Mouse (Mus musculus): ENCODE measurements around the gene Sf3b2.
A peak's percentile ranks its signal among the peaks of the same experiment; 100 is the strongest.

Sf3b2 gene

GRCm38 (mm10) chr19:5294972-5295735 lies at the start of gene Sf3b2:
Gene Sf3b2 (minus strand): TSS chr19:5295455.
- DNase-seq = peak; percentile 97

GRCm38 (mm10) chr19:5341360-5341759 lies 46.1 kb upstream of the Sf3b2 start:
- no peak for DNase-seq

- peak; percentile 74 for DNase-seq
Observed at GRCm38 (mm10) chr19:5337975-5338374, 42.7 kb upstream of the Sf3b2 start.

GRCm38 (mm10) chr19:5335441-5335840 lies 40.2 kb upstream of the Sf3b2 start, which contains the start of gene Catsper1:
Gene Catsper1 (plus strand): TSS chr19:5335741.
- DNase-seq = no peak

- DNase-seq = no peak
Observed at GRCm38 (mm10) chr19:5334741-5335140, 39.5 kb upstream of the Sf3b2 start.

GRCm38 (mm10) chr19:5327970-5328369 lies 32.7 kb upstream of the Sf3b2 start:
- no peak for DNase-seq

- DNase-seq = no peak
Observed at GRCm38 (mm10) chr19:5323801-5324200, 28.5 kb upstream of the Sf3b2 start.

- no peak for DNase-seq
Observed at GRCm38 (mm10) chr19:5313189-5313588, 17.9 kb upstream of the Sf3b2 start.

- no peak for DNase-seq
Observed at GRCm38 (mm10) chr19:5309025-5309424, 13.8 kb upstream of the Sf3b2 start.

GRCm38 (mm10) chr19:5306968-5307734 lies 11.9 kb upstream of the Sf3b2 start:
- DNase-seq = peak; percentile 30

- DNase-seq = no peak
Observed at GRCm38 (mm10) chr19:5306279-5306678, 11.0 kb upstream of the Sf3b2 start.

GRCm38 (mm10) chr19:5302455-5302854 lies 7.2 kb upstream of the Sf3b2 start:
- peak; percentile 64 for DNase-seq

- DNase-seq = no peak
Observed at GRCm38 (mm10) chr19:5300588-5300987, 5.3 kb upstream of the Sf3b2 start.

- peak; percentile 69 for DNase-seq
Observed at GRCm38 (mm10) chr19:5297903-5298800, 2.9 kb upstream of the Sf3b2 start, which contains the start of gene Gal3st3. Gene Gal3st3 (plus strand): TSS chr19:5298331.

- no peak for DNase-seq
Observed at GRCm38 (mm10) chr19:5296630-5297029, 1.4 kb upstream of the Sf3b2 start.

GRCm38 (mm10) chr19:5295736-5296075 lies 451 bp upstream of the Sf3b2 start:
- no peak for DNase-seq

GRCm38 (mm10) chr19:5278381-5278780 lies 16.9 kb downstream of the Sf3b2 start:
- DNase-seq = no peak

- DNase-seq = no peak
Observed at GRCm38 (mm10) chr19:5277140-5277539, 18.1 kb downstream of the Sf3b2 start.

- DNase-seq = no peak
Observed at GRCm38 (mm10) chr19:5276531-5276930, 18.7 kb downstream of the Sf3b2 start.

- no peak for DNase-seq
Observed at GRCm38 (mm10) chr19:5275736-5276135, 19.5 kb downstream of the Sf3b2 start.

GRCm38 (mm10) chr19:5274641-5275040 lies 20.6 kb downstream of the Sf3b2 start:
- no peak for DNase-seq

- no peak for DNase-seq
Observed at GRCm38 (mm10) chr19:5273916-5274315, 21.3 kb downstream of the Sf3b2 start.

All from right cerebral cortex, postnatal 4 days (tissue).